Mouse (Mus musculus): ENCODE results near the gene Dhx57. TPM values are rescaled to one million over a fixed set of nuclear protein-coding genes. Genes with fewer than 3 reads are reported as not detected.

Gene Dhx57
- polyA plus RNA-seq, 1 experiment from 2014 or later, result 8.9 TPM

GRCm38 (mm10) chr17:80312405-80312804 is 22.1 kb upstream of the Dhx57 start:
- Histone ChIP-seq H3K27ac (replicated peaks in 1 of 2; ENCODE audit: control insufficient read depth in 1 of 2, insufficient read depth in 1 of 2, low read depth in 2 of 2, low read length in 2 of 2) (no peak overlapping the region), H3K4me3 (ENCODE audit: control insufficient read depth in 1 of 2, insufficient read depth in 1 of 2, low read depth in 1 of 2, low read length in 2 of 2) (no peak overlapping the region), H3K4me2 (ENCODE audit: low read length) (no peak overlapping the region), H3K4me1 (ENCODE audit: control insufficient read depth in 2 of 2, insufficient read depth in 2 of 2, low read length in 2 of 2) (peaks cover 2 to 3% of the 10 kb centered on the region in 2 experiments; a peak in 1 of 4 replicates), H3K36me3 (ENCODE audit: control insufficient read depth, insufficient read depth, low read length) (no peaks in the 10 kb centered on the region), H3K9ac (ENCODE audit: low read length) (no peak overlapping the region), H3K27me3 (ENCODE audit: control insufficient read depth, insufficient read depth, low read length) (no peaks in the 10 kb centered on the region), H3K9me3 (ENCODE audit: control insufficient read depth, low read length) (no peaks in the 10 kb centered on the region)
- no peak for ATAC-seq (ENCODE audit: insufficient number of reproducible peaks, insufficient read depth, low FRiP score, low read depth)
- WGBS, result 76% methylated on average over 4 of the region's 4 CpGs

DNA sequence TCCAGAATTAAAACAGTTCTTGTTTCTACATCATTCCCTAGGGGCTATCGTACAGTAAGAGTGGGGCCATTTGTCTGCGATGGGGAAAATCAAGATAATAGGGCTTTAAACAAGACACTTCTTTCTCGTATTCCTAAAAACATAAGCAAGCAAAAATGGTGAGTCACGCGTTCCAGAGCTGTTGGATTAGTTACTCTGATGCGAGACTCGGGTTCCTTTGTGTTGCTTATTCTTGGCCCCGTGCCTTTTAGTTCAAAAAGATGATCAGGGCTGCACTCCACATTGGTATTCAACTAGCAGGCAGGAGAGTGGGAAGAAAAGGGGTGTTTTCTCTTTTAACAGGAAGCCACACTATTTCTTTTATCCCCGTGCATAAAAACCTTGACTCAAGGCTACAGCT is 21.5 kb upstream of the Dhx57 start:
- 64% methylated on average over 9 of the region's 9 CpGs for WGBS
- no peak for ATAC-seq (ENCODE audit: insufficient number of reproducible peaks, insufficient read depth, low FRiP score, low read depth)
- H3K9me3 ChIP-seq (ENCODE audit: control insufficient read depth, low read length), result no peaks in the 10 kb centered on the region

DNA sequence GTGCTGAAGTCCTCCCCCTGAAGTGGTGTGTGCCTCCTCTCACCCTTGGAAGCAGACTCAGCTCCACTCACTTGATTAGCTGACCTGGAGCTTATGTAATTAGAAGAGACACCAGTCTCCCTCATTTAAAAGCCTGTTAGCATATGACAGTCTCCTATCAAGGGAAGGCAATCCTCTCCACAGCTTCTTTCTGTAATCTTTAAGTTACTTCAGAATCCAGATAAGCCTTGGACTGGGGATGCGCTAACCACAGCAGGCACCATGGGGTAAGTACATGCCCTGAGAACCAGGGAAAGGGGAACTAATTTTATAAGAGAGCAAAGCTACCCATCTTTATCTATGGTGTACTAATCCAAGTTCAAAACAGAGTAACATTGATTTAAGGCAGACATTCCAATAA is 17.0 kb upstream of the Dhx57 start, which contains the start of gene Arhgef33:
Gene Arhgef33, plus strand, starts transcription at position 157 of the 400 bp plus-strand sequence.
- no peak for ATAC-seq (ENCODE audit: insufficient number of reproducible peaks, insufficient read depth, low FRiP score, low read depth)
- Histone ChIP-seq H3K27ac (replicated peaks in 1 of 2; ENCODE audit: control insufficient read depth in 1 of 2, insufficient read depth in 1 of 2, low read depth in 2 of 2, low read length in 2 of 2) (no peak within 1 kb of the TSS), H3K27me3 (ENCODE audit: control insufficient read depth, insufficient read depth, low read length) (no peaks in the 10 kb centered on the region), H3K9me3 (ENCODE audit: control insufficient read depth, low read length) (no peaks in the 10 kb centered on the region), H3K4me1 (ENCODE audit: control insufficient read depth in 2 of 2, insufficient read depth in 2 of 2, low read length in 2 of 2) (peaks cover 2 to 3% of the 10 kb centered on the region in 2 experiments; a peak in 1 of 4 replicates), H3K36me3 (ENCODE audit: control insufficient read depth, insufficient read depth, low read length) (no peaks in the 10 kb centered on the region), H3K4me2 (ENCODE audit: low read length) (no peak within 1 kb of the TSS), H3K4me3 (ENCODE audit: control insufficient read depth in 1 of 2, insufficient read depth in 1 of 2, low read depth in 1 of 2, low read length in 2 of 2) (no peak within 1 kb of the TSS), H3K9ac (ENCODE audit: low read length) (no peak within 1 kb of the TSS)
- 63% methylated on average over 1 of the region's 1 CpGs for WGBS

More for the DNA sequence above, 21.5 kb upstream of the Dhx57 start:
- no peak overlapping the region for H3K4me2 ChIP-seq (ENCODE audit: low read length)
- H3K4me1 ChIP-seq (ENCODE audit: control insufficient read depth in 2 of 2, insufficient read depth in 2 of 2, low read length in 2 of 2), result peaks cover 2 to 3% of the 10 kb centered on the region in 2 experiments; a peak in 1 of 4 replicates
- H3K27ac ChIP-seq (replicated peaks in 1 of 2; ENCODE audit: control insufficient read depth in 1 of 2, insufficient read depth in 1 of 2, low read depth in 2 of 2, low read length in 2 of 2), result no peak overlapping the region
- H3K4me3 ChIP-seq (ENCODE audit: control insufficient read depth in 1 of 2, insufficient read depth in 1 of 2, low read depth in 1 of 2, low read length in 2 of 2), result no peak overlapping the region
- H3K9ac ChIP-seq (ENCODE audit: low read length), result no peak overlapping the region
- no peaks in the 10 kb centered on the region for H3K27me3 ChIP-seq (ENCODE audit: control insufficient read depth, insufficient read depth, low read length)
- no peaks in the 10 kb centered on the region for H3K36me3 ChIP-seq (ENCODE audit: control insufficient read depth, insufficient read depth, low read length)

GRCm38 (mm10) chr17:80298844-80299243 is 8.6 kb upstream of the Dhx57 start:
- Histone ChIP-seq H3K9ac (ENCODE audit: low read length) (no peak overlapping the region), H3K27me3 (ENCODE audit: control insufficient read depth, insufficient read depth, low read length) (no peaks in the 10 kb centered on the region), H3K4me3 (ENCODE audit: control insufficient read depth in 1 of 2, insufficient read depth in 1 of 2, low read depth in 1 of 2, low read length in 2 of 2) (no peak overlapping the region), H3K36me3 (ENCODE audit: control insufficient read depth, insufficient read depth, low read length) (no peaks in the 10 kb centered on the region), H3K4me2 (ENCODE audit: low read length) (no peak overlapping the region), H3K27ac (replicated peaks in 1 of 2; ENCODE audit: control insufficient read depth in 1 of 2, insufficient read depth in 1 of 2, low read depth in 2 of 2, low read length in 2 of 2) (no peak overlapping the region), H3K9me3 (ENCODE audit: control insufficient read depth, low read length) (no peaks in the 10 kb centered on the region), H3K4me1 (ENCODE audit: control insufficient read depth in 2 of 2, insufficient read depth in 2 of 2, low read length in 2 of 2) (no peaks in the 10 kb centered on the region)
- WGBS, result 84% methylated on average over 5 of the region's 5 CpGs
- no peak for ATAC-seq (ENCODE audit: insufficient number of reproducible peaks, insufficient read depth, low FRiP score, low read depth)

- no peaks in the 10 kb centered on the region for H3K36me3 ChIP-seq (ENCODE audit: control insufficient read depth, insufficient read depth, low read length)
- no peak overlapping the region for H3K9ac ChIP-seq (ENCODE audit: low read length)
- no peak for ATAC-seq (ENCODE audit: insufficient number of reproducible peaks, insufficient read depth, low FRiP score, low read depth)
- H3K27ac ChIP-seq (replicated peaks in 1 of 2; ENCODE audit: control insufficient read depth in 1 of 2, insufficient read depth in 1 of 2, low read depth in 2 of 2, low read length in 2 of 2), result no peak overlapping the region
- no peak overlapping the region for H3K4me2 ChIP-seq (ENCODE audit: low read length)
- no peaks in the 10 kb centered on the region for H3K4me1 ChIP-seq (ENCODE audit: control insufficient read depth in 2 of 2, insufficient read depth in 2 of 2, low read length in 2 of 2)
- H3K4me3 ChIP-seq (ENCODE audit: control insufficient read depth in 1 of 2, insufficient read depth in 1 of 2, low read depth in 1 of 2, low read length in 2 of 2), result no peak overlapping the region
- no peaks in the 10 kb centered on the region for H3K27me3 ChIP-seq (ENCODE audit: control insufficient read depth, insufficient read depth, low read length)
- H3K9me3 ChIP-seq (ENCODE audit: control insufficient read depth, low read length), result no peaks in the 10 kb centered on the region
- WGBS, result 81% methylated on average over 5 of the region's 5 CpGs
Observed at GRCm38 (mm10) chr17:80295258-80295657, 5.0 kb upstream of the Dhx57 start.

- 9% methylated on average over 2 of the region's 2 CpGs for WGBS
- no peak for ATAC-seq (ENCODE audit: insufficient number of reproducible peaks, insufficient read depth, low FRiP score, low read depth)
Observed at GRCm38 (mm10) chr17:80291148-80291547, 872 bp upstream of the Dhx57 start.

GRCm38 (mm10) chr17:80289280-80290073 is 799 bp downstream of the Dhx57 start:
- H3K9me3 ChIP-seq (ENCODE audit: control insufficient read depth, low read length), result no peaks in the 10 kb centered on the region
- ATAC-seq (ENCODE audit: insufficient number of reproducible peaks, insufficient read depth, low FRiP score, low read depth), result peak; percentile 36; the same call in 1 of the 2 replicates

More at GRCm38 (mm10) chr17:80291148-80291547, 872 bp upstream of the Dhx57 start:
- Histone ChIP-seq H3K27me3 (ENCODE audit: control insufficient read depth, insufficient read depth, low read length) (no peaks in the 10 kb centered on the region), H3K27ac (replicated peaks in 1 of 2; ENCODE audit: control insufficient read depth in 1 of 2, insufficient read depth in 1 of 2, low read depth in 2 of 2, low read length in 2 of 2) (no peak overlapping the region), H3K9ac (ENCODE audit: low read length) (no peak overlapping the region), H3K4me2 (ENCODE audit: low read length) (no peak overlapping the region), H3K4me1 (ENCODE audit: control insufficient read depth in 2 of 2, insufficient read depth in 2 of 2, low read length in 2 of 2) (peaks cover 2 to 6% of the 10 kb centered on the region in 2 experiments; a peak in 3 of 4 replicates), H3K9me3 (ENCODE audit: control insufficient read depth, low read length) (no peaks in the 10 kb centered on the region), H3K36me3 (ENCODE audit: control insufficient read depth, insufficient read depth, low read length) (no peaks in the 10 kb centered on the region), H3K4me3 (ENCODE audit: control insufficient read depth in 1 of 2, insufficient read depth in 1 of 2, low read depth in 1 of 2, low read length in 2 of 2) (no peak overlapping the region)

More at GRCm38 (mm10) chr17:80289280-80290073, 799 bp downstream of the Dhx57 start:
- under 1% methylated on average over 30 of the region's 30 CpGs for WGBS
- peak overlapping the region; percentile 89 to 96 for H3K4me3 ChIP-seq (ENCODE audit: control insufficient read depth in 1 of 2, insufficient read depth in 1 of 2, low read depth in 1 of 2, low read length in 2 of 2)
- peak overlapping the region; percentile 85 for H3K4me2 ChIP-seq (ENCODE audit: low read length)
- no peaks in the 10 kb centered on the region for H3K36me3 ChIP-seq (ENCODE audit: control insufficient read depth, insufficient read depth, low read length)
- peak overlapping the region; percentile 87 for H3K9ac ChIP-seq (ENCODE audit: low read length)
- peaks cover 2 to 6% of the 10 kb centered on the region in 2 experiments; a peak in 3 of 4 replicates for H3K4me1 ChIP-seq (ENCODE audit: control insufficient read depth in 2 of 2, insufficient read depth in 2 of 2, low read length in 2 of 2)
- no peaks in the 10 kb centered on the region for H3K27me3 ChIP-seq (ENCODE audit: control insufficient read depth, insufficient read depth, low read length)
- H3K27ac ChIP-seq (replicated peaks in 1 of 2; ENCODE audit: control insufficient read depth in 1 of 2, insufficient read depth in 1 of 2, low read depth in 2 of 2, low read length in 2 of 2), result peak overlapping the region; percentile 75 to 84
